Mouse (Mus musculus) MEL (cell line): Measurements from ENCODE around the gene Cdh4.

Experiments
- BHLHE40 ChIP-seq: IDR thresholded peaks from 2 replicates; pipeline ENCODE4 v1.6.1; 2012; ENCODE audit warnings: low read depth, mild to moderate bottlenecking, inconsistent platforms, low read length, improper control_type of control experiment, borderline replicate concordance
- CTCF ChIP-seq, 3 experiments: IDR thresholded peaks in 2 of 3; conservative IDR thresholded peaks in 1 of 3; 2 replicates each; pipeline ENCODE4 v1.5.1; 2011 to 2012; ENCODE audit warnings: low read length in 3 of 3, low read depth in 2 of 3, mild to moderate bottlenecking in 2 of 3, improper control_type of control experiment in 1 of 3, inconsistent platforms in 1 of 3, mixed read lengths in 1 of 3, moderate library complexity in 1 of 3; ENCODE audit not compliant: control insufficient read depth in 1 of 3, insufficient read depth in 1 of 3, poor library complexity in 1 of 3, severe bottlenecking in 1 of 3
- EP300 ChIP-seq, 2 experiments: IDR thresholded peaks; 2 replicates each; pipeline ENCODE4 v1.6.1; 2011; ENCODE audit warnings: improper control_type of control experiment in 2 of 2, low read length in 2 of 2, low read depth in 1 of 2, mild to moderate bottlenecking in 1 of 2
- HCFC1 ChIP-seq: IDR thresholded peaks from 2 replicates; pipeline ENCODE4 v1.6.1; 2012; ENCODE audit warnings: low read depth, mild to moderate bottlenecking, inconsistent platforms, low read length, improper control_type of control experiment, moderate library complexity
- MAFK ChIP-seq: IDR thresholded peaks from 2 replicates; pipeline ENCODE4 v1.6.1; 2011; ENCODE audit warnings: low read depth, mild to moderate bottlenecking, low read length, improper control_type of control experiment, borderline replicate concordance
- MEF2A ChIP-seq: IDR thresholded peaks from 2 replicates; pipeline ENCODE4 v1.6.1; 2014; ENCODE audit warnings: low read depth, mild to moderate bottlenecking, inconsistent platforms, low read length, improper control_type of control experiment; ENCODE audit not compliant: poor library complexity, insufficient replicate concordance, severe bottlenecking; ENCODE audit errors: extremely low read depth
- POLR2A ChIP-seq, 2 experiments: IDR thresholded peaks; 2 replicates each; pipeline ENCODE4 v1.6.1; 2011 to 2012; ENCODE audit warnings: low read length in 2 of 2, mild to moderate bottlenecking in 2 of 2, control low read depth in 1 of 2, improper control_type of control experiment in 1 of 2, low read depth in 1 of 2, moderate library complexity in 1 of 2; ENCODE audit not compliant: control insufficient read depth in 1 of 2, insufficient read depth in 1 of 2, poor library complexity in 1 of 2
- POLR2AphosphoS2 ChIP-seq: IDR thresholded peaks from 2 replicates; pipeline ENCODE4 v1.6.1; 2011; ENCODE audit warnings: low read length, improper control_type of control experiment
- TAL1 ChIP-seq: IDR thresholded peaks from 2 replicates; pipeline ENCODE4 v1.6.1; 2012; ENCODE audit warnings: mild to moderate bottlenecking, inconsistent platforms, low read length, moderate library complexity, mixed read lengths
- USF1 ChIP-seq: IDR thresholded peaks from 2 replicates; pipeline ENCODE4 v1.6.1; 2014; ENCODE audit warnings: low read depth, mild to moderate bottlenecking, inconsistent platforms, low read length, improper control_type of control experiment, moderate library complexity
- ZKSCAN1 ChIP-seq: IDR thresholded peaks from 2 replicates; pipeline ENCODE4 v1.6.1; 2012; ENCODE audit warnings: low read depth, mild to moderate bottlenecking, inconsistent platforms, low read length, improper control_type of control experiment, moderate library complexity

GRCm38 (mm10) chr2:179794354-179794753 lies 352.1 kb downstream of the Cdh4 start:
- no peak for TF ChIP-seq TAL1
- no peak for TF ChIP-seq CTCF (IDR thresholded peaks at IDR 0.05 in 2 of 3, conservative IDR thresholded peaks at IDR 0.05 in 1 of 3; ENCODE audit: control insufficient read depth in 1 of 3, insufficient read depth in 1 of 3, low read depth in 2 of 3, low read length in 3 of 3, poor library complexity in 1 of 3, severe bottlenecking in 1 of 3)
- TF ChIP-seq POLR2A (IDR thresholded peaks at IDR 0.05; ENCODE audit: control insufficient read depth in 1 of 2, insufficient read depth in 1 of 2, low read depth in 1 of 2, low read length in 2 of 2, poor library complexity in 1 of 2): no peak
- TF ChIP-seq HCFC1: no peak
- no peak for TF ChIP-seq ZKSCAN1
- no peak for TF ChIP-seq EP300 (IDR thresholded peaks at IDR 0.05; ENCODE audit: low read depth in 1 of 2, low read length in 2 of 2)
- no peak for TF ChIP-seq MEF2A
- TF ChIP-seq USF1: no peak
- TF ChIP-seq MAFK: no peak
- no peak for TF ChIP-seq POLR2AphosphoS2
- no peak for TF ChIP-seq BHLHE40
